Comparison of ENCODE assay signal across 20 mouse cellular contexts in genomic region chr19:17566097-17566496, GRCm38 (mm10).
A peak's percentile ranks its signal among the peaks of the same experiment; 100 is the strongest.
DNase-seq lines count a peak whose midpoint lies in the region; ATAC-seq and TF ChIP-seq lines count a peak whose summit lies in the region.
"Had no signal": no experiment of that assay in that cellular context is flagged by ENCODE, and none has a peak within 500 bp of the region (broad histone marks: within the 10 kb centered on the region; RNA-seq: fewer than 3 reads in every experiment).

No protein-coding gene starts in this region.

- no peaks in the 10 kb centered on the region for H3K9me3 ChIP-seq in forebrain, postnatal 0 days (ENCODE audit: low read length)
- no peaks in the 10 kb centered on the region for H3K9me3 ChIP-seq in forebrain, embryonic 12.5 days
- H3K9me3 ChIP-seq in intestine, embryonic 14.5 days (ENCODE audit: control insufficient read depth, low read length): no peaks in the 10 kb centered on the region
- no peaks in the 10 kb centered on the region for H3K9me3 ChIP-seq in intestine, postnatal 0 days (ENCODE audit: control insufficient read depth)
- no peaks in the 10 kb centered on the region for H3K9me3 ChIP-seq in neural tube, embryonic 14.5 days (ENCODE audit: control insufficient read depth, low read length)
- H3K9me3 ChIP-seq in neural tube, embryonic 15.5 days (replicated peaks): no peaks in the 10 kb centered on the region
- H3K9me3 ChIP-seq: embryonic facial prominence, embryonic 10.5 days; forebrain, embryonic 10.5 days; heart, embryonic 10.5 days had no signal

- H3K4me2 ChIP-seq in forebrain, postnatal 0 days (ENCODE audit: low read depth): no peak overlapping the region
- no peak overlapping the region for H3K4me2 ChIP-seq in forebrain, embryonic 12.5 days
- no peak overlapping the region for H3K4me2 ChIP-seq in intestine, embryonic 14.5 days (ENCODE audit: low read length)
- no peak overlapping the region for H3K4me2 ChIP-seq in intestine, postnatal 0 days (replicated peaks; ENCODE audit: low read depth)
- H3K4me2 ChIP-seq in neural tube, embryonic 14.5 days (ENCODE audit: low read depth, low read length): no peak overlapping the region
- H3K4me2 ChIP-seq in neural tube, embryonic 15.5 days: no peak overlapping the region

- H3K9ac ChIP-seq in forebrain, postnatal 0 days: no peak overlapping the region
- no peak overlapping the region for H3K9ac ChIP-seq in forebrain, embryonic 12.5 days
- no peak overlapping the region for H3K9ac ChIP-seq in intestine, embryonic 14.5 days (ENCODE audit: low read length)
- no peak overlapping the region for H3K9ac ChIP-seq in intestine, postnatal 0 days (ENCODE audit: low read depth, low read length)
- no peak overlapping the region for H3K9ac ChIP-seq in neural tube, embryonic 14.5 days (replicated peaks; ENCODE audit: low read depth, low read length)
- no peak overlapping the region for H3K9ac ChIP-seq in neural tube, embryonic 15.5 days (replicated peaks)

- TF ChIP-seq CTCF in forebrain, postnatal 0 days (IDR thresholded peaks at IDR 0.05; ENCODE audit: low read depth): no peak
- no peak for TF ChIP-seq CTCF in intestine, postnatal 0 days (IDR thresholded peaks at IDR 0.05; ENCODE audit: low read depth)

- peak; percentile 53 for ATAC-seq in forebrain, postnatal 0 days
- ATAC-seq in forebrain, embryonic 12.5 days (ENCODE audit: low FRiP score): no peak
- ATAC-seq in intestine, embryonic 14.5 days (replicated peaks; ENCODE audit: low FRiP score, low TSS enrichment, low read depth): no peak
- ATAC-seq in intestine, postnatal 0 days: no peak
- 0 out of 2 replicates have a peak, but pooled peaks have one; percentile 44 for ATAC-seq in neural tube, embryonic 14.5 days (ENCODE audit: low read depth)
- no peak for ATAC-seq in neural tube, embryonic 15.5 days (ENCODE audit: low FRiP score)
- ATAC-seq: intestine, embryonic 16.5 days had no signal

- H3K27ac ChIP-seq in forebrain, postnatal 0 days (ENCODE audit: low read depth, low read length): no peak overlapping the region
- no peak overlapping the region for H3K27ac ChIP-seq in forebrain, embryonic 12.5 days
- no peak overlapping the region for H3K27ac ChIP-seq in intestine, embryonic 14.5 days (ENCODE audit: low read depth)
- no peak overlapping the region for H3K27ac ChIP-seq in intestine, postnatal 0 days (ENCODE audit: low read depth, low read length)
- no peak overlapping the region for H3K27ac ChIP-seq in neural tube, embryonic 14.5 days (ENCODE audit: low read depth, low read length)
- no peak overlapping the region for H3K27ac ChIP-seq in neural tube, embryonic 15.5 days (replicated peaks)
- H3K27ac ChIP-seq: embryonic facial prominence, embryonic 10.5 days; forebrain, embryonic 10.5 days; heart, embryonic 10.5 days had no signal

- H3K27me3 ChIP-seq in forebrain, postnatal 0 days (ENCODE audit: insufficient read depth, low read length): no peaks in the 10 kb centered on the region
- no peaks in the 10 kb centered on the region for H3K27me3 ChIP-seq in forebrain, embryonic 12.5 days
- H3K27me3 ChIP-seq in intestine, embryonic 14.5 days (replicated peaks; ENCODE audit: control insufficient read depth, insufficient read depth, low read length): no peaks in the 10 kb centered on the region
- no peaks in the 10 kb centered on the region for H3K27me3 ChIP-seq in intestine, postnatal 0 days (replicated peaks; ENCODE audit: control insufficient read depth, insufficient read depth, low read length)
- no peaks in the 10 kb centered on the region for H3K27me3 ChIP-seq in neural tube, embryonic 14.5 days (ENCODE audit: control insufficient read depth, insufficient read depth, low read length)
- no peaks in the 10 kb centered on the region for H3K27me3 ChIP-seq in neural tube, embryonic 15.5 days (replicated peaks)
- H3K27me3 ChIP-seq: CH12.LX had no signal

- no peak for DNase-seq in forebrain, postnatal 0 days
- DNase-seq in intestine, embryonic 14.5 days (ENCODE audit: low spot score): peak; percentile 3
- DNase-seq: adrenal gland, adult 2 months; adrenal gland, postnatal 25 days; cerebellum, adult 2 months; cerebellum, postnatal 10 days; gastrocnemius, postnatal 10 days; heart, adult 18-20 months; heart, postnatal 10 days; heart, postnatal 4 days had no signal

- no peaks in the 10 kb centered on the region for H3K4me1 ChIP-seq in forebrain, postnatal 0 days (ENCODE audit: insufficient read depth)
- H3K4me1 ChIP-seq in forebrain, embryonic 12.5 days: no peaks in the 10 kb centered on the region
- no peaks in the 10 kb centered on the region for H3K4me1 ChIP-seq in intestine, embryonic 14.5 days (replicated peaks; ENCODE audit: control insufficient read depth, insufficient read depth, low read length)
- H3K4me1 ChIP-seq in intestine, postnatal 0 days (replicated peaks; ENCODE audit: control insufficient read depth, insufficient read depth, low read length): no peaks in the 10 kb centered on the region
- no peaks in the 10 kb centered on the region for H3K4me1 ChIP-seq in neural tube, embryonic 14.5 days (ENCODE audit: control insufficient read depth, insufficient read depth, low read length)
- 0 out of 2 replicates have a peak, but pooled peaks cover 3% of the 10 kb centered on the region for H3K4me1 ChIP-seq in neural tube, embryonic 15.5 days
- H3K4me1 ChIP-seq: embryonic facial prominence, embryonic 10.5 days; forebrain, embryonic 10.5 days; heart, embryonic 10.5 days had no signal

- H3K36me3 ChIP-seq in forebrain, postnatal 0 days (ENCODE audit: insufficient read depth): no peaks in the 10 kb centered on the region; the same call in 1 of the 2 replicates
- 0 out of 2 replicates have a peak, but pooled peaks cover 3% of the 10 kb centered on the region for H3K36me3 ChIP-seq in forebrain, embryonic 12.5 days (replicated peaks)
- H3K36me3 ChIP-seq in intestine, embryonic 14.5 days (ENCODE audit: control insufficient read depth, insufficient read depth, low read length): peaks cover 8% of the 10 kb centered on the region; the same call in 1 of the 2 replicates
- peaks cover 26% of the 10 kb centered on the region for H3K36me3 ChIP-seq in intestine, postnatal 0 days (ENCODE audit: control insufficient read depth, insufficient read depth)
- H3K36me3 ChIP-seq in neural tube, embryonic 14.5 days (ENCODE audit: control insufficient read depth, insufficient read depth, low read length): no peaks in the 10 kb centered on the region
- 0 out of 2 replicates have a peak, but pooled peaks cover 2% of the 10 kb centered on the region for H3K36me3 ChIP-seq in neural tube, embryonic 15.5 days

- 63% methylated on average over 4 of the region's 4 CpGs for WGBS in forebrain, postnatal 0 days
- WGBS in forebrain, embryonic 12.5 days: 65% methylated on average over 4 of the region's 4 CpGs
- 91% methylated on average over 4 of the region's 4 CpGs for WGBS in intestine, embryonic 14.5 days
- WGBS in intestine, postnatal 0 days: 89% methylated on average over 4 of the region's 4 CpGs
- 72% methylated on average over 4 of the region's 4 CpGs for WGBS in neural tube, embryonic 14.5 days
- WGBS in neural tube, embryonic 15.5 days: 81% methylated on average over 4 of the region's 4 CpGs

- H3K4me3 ChIP-seq in forebrain, postnatal 0 days (ENCODE audit: low read depth, low read length): no peak overlapping the region
- no peak overlapping the region for H3K4me3 ChIP-seq in forebrain, embryonic 12.5 days (replicated peaks)
- H3K4me3 ChIP-seq in intestine, embryonic 14.5 days (ENCODE audit: low read depth, low read length): no peak overlapping the region
- no peak overlapping the region for H3K4me3 ChIP-seq in intestine, postnatal 0 days (ENCODE audit: low read depth, low read length)
- H3K4me3 ChIP-seq in neural tube, embryonic 14.5 days (ENCODE audit: low read depth, low read length): no peak overlapping the region
- no peak overlapping the region for H3K4me3 ChIP-seq in neural tube, embryonic 15.5 days (replicated peaks)
- H3K4me3 ChIP-seq: embryonic facial prominence, embryonic 10.5 days; erythroblast, embryonic 14.5 days; forebrain, embryonic 10.5 days; heart, embryonic 10.5 days had no signal

Comparison
In these comparisons a context has a peak if more than half of its experiments do, and no peak if none do; other contexts are left out.
1. ATAC-seq: peak in forebrain, postnatal 0 days (single experiment) and neural tube, embryonic 14.5 days (single experiment); none in forebrain, embryonic 12.5 days (single experiment), intestine, embryonic 14.5 days (single experiment), intestine, postnatal 0 days (single experiment) and neural tube, embryonic 15.5 days (single experiment).